Mouse (Mus musculus) left cerebral cortex, adult 2 months (tissue): ENCODE data around the gene Vmn2r111. TPM values are rescaled to one million over a fixed set of nuclear protein-coding genes. Genes with fewer than 3 reads are reported as not detected.
"Not testable (repeated sequence)": the region's sequence is repeated elsewhere in the genome, so short reads cannot be mapped to it uniquely, and the experiment has no call there.

Source experiments
- DNase-seq, 2 experiments: peaks; one replicate each; pipeline ENCODE4 v3.0.0; 2021 to 2022; ENCODE audit warnings: low spot score in 2 of 2, mixed read lengths in 1 of 2; ENCODE audit errors: extremely low spot score in 1 of 2
- H3K27ac ChIP-seq: fragments of 200-600 bp; 2 replicates; pipeline ENCODE4 v1.8.1; 2022
- H3K4me3 ChIP-seq: fragments of 200-600 bp; 2 replicates; pipeline ENCODE4 v1.8.1; 2022
- CTCF ChIP-seq: fragments of 200-600 bp; IDR thresholded peaks from 2 replicates; pipeline ENCODE4 v1.8.1; 2022; ENCODE audit warnings: antibody characterized with exemption, mild to moderate bottlenecking, moderate library complexity
- intact Hi-C: fragments of 180-260 bp; cut with DNase I; formaldehyde crosslinking; loops from one replicate; pipeline ENCODE4 v1.15.1; 2025
- long read RNA-seq, 2 experiments: library from polyadenylated mRNA; stranded (forward); transcript quantifications; one replicate each; pipeline ENCODE4 v2.0.0; 2021; ENCODE audit warnings: borderline mapping rate in 2 of 2
- total RNA-seq, 2 experiments: library from RNA; stranded (reverse); gene quantifications; 2 replicates each; pipeline ENCODE4 v1.2.3; 2021

Gene Vmn2r111
- not detected for total RNA-seq
- long read RNA-seq, experiment 1: 0 reads
- long read RNA-seq, experiment 2: 0 reads

DNA sequence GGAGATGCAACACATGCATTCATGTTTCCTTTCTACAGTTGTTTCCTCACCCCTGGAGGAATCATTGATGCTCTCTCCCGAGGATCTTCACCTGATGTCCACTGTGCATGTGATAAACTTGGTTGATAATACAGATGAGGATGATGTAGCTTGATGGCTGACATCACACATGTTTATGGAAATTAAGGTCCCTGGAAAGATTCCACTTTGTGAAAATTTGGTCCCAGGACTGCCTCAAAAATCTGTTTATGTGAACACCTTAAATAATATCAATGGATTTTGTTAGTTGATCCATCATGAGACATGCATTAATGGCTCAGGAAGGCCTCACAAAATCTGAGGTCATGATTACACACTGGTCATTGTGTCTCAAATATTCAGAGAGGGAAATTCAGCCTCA lies at the start of gene Vmn2r111:
Gene Vmn2r111, minus strand, starts transcription at position 101 of the 400 bp plus-strand sequence.
- H3K4me3 ChIP-seq, intact Hi-C loops, H3K27ac ChIP-seq, DNase-seq: not testable (repeated sequence)

DNA sequence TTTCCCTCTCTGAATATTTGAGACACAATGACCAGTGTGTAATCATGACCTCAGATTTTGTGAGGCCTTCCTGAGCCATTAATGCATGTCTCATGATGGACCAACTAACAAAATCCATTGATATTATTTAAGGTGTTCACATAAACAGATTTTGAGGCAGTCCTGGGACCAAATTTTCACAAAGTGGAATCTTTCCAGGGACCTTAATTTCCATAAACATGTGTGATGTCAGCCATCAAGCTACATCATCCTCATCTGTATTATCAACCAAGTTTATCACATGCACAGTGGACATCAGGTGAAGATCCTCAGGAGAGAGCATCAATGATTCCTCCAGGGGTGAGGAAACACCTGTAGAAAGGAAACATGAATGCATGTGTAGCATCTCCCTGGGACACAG lies 27.4 kb upstream of the Vmn2r111 start, which contains the start of gene Vmn2r112:
Gene Vmn2r112, plus strand, starts transcription at position 301 of the 400 bp plus-strand sequence.
- DNase-seq, H3K27ac ChIP-seq, H3K4me3 ChIP-seq, intact Hi-C loops: not testable (repeated sequence)

DNA sequence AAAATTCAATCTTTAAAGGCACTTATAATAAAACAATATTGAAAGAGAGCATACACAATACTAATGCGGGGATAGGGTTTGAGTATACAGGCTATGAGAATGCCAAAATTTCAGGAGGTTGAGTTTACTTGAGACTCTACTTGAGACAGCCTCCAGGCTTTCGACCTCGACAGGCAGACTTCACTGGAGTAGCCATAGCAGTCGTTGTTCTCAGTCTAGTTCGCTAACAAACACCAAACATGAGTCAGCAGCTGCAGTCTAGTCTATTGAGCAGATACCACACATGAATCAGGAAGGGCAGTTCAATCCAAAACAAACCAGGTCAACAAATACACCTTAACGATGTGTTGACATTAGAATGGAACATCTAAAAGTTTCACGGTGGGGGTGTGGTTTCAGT lies 52.8 kb downstream of the Vmn2r111 start:
- H3K27ac ChIP-seq, H3K4me3 ChIP-seq, DNase-seq, intact Hi-C loops: not testable (repeated sequence)

DNA sequence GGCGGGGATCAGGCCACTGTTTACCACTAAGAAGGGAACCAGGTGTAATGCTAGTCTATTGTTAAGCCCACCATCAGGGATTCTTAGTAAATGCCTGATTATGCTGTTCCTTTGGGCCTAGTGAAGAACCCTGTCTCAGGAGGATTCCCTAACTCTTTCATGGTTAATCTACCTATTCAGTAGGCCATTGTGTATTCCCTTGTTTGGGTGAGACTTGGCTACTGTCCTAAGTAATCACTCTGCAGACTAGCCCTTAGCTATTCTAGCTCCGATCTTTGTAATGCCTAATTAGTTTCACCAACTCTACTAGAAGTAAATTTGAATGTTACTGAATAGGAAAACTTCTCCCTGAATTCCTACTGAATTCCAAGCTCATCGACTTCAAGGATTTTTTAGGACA lies 53.2 kb downstream of the Vmn2r111 start:
- intact Hi-C loops, DNase-seq, H3K27ac ChIP-seq, H3K4me3 ChIP-seq: not testable (repeated sequence)

DNA sequence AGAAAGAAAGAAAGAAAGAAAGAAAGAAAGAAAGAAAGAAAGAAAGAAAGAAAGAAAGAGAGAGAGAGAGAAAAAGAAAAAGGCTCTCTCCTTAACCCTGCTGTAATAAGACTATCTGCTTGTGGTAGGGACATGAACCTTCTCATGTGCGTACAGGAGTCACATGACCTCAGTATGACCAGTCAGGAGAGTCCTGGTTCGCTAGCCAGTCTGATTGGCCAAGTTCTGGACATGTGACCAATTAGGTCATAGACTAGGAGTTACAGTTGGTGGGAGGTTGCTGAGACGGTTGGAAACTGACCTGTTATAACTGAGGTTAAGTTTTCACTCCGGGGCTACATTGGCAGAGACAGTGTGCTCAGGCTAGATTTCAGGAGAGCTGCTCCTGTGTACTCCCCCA lies 76.2 kb downstream of the Vmn2r111 start:
- Histone ChIP-seq H3K4me3 (no peak overlapping the region), H3K27ac (no peak overlapping the region)
- DNase-seq: no peak
- no peak for TF ChIP-seq CTCF
- intact Hi-C loops: loop anchor here (5.0 kb wide), 1 partner anchor 35 kb away; no protein-coding TSS in a partner anchor

Other genes with a start within 250 kb of the Vmn2r111 start
- 1 to 10 TPM; 9.0 to 9.1 TPM for gene Zfp944, start 212.1 kb downstream of the Vmn2r111 start, total RNA-seq
- 10 to 100 TPM; 10.3 to 10.7 TPM for gene Zfp758, start 212.0 kb downstream of the Vmn2r111 start, total RNA-seq
- 10 to 100 TPM; 12.1 to 13.4 TPM for gene Zfp946, start 149.3 kb downstream of the Vmn2r111 start, total RNA-seq
- not detected for gene Vmn2r112, start 27.5 kb upstream of the Vmn2r111 start, total RNA-seq